Mouse (Mus musculus) CH12.LX (cell line): ENCODE data around the gene Txn1. TPM values are rescaled to one million over a fixed set of nuclear protein-coding genes. Genes with fewer than 3 reads are reported as not detected.
A peak's percentile ranks its signal among the peaks of the same experiment; 100 is the strongest.

Source experiments
- DNase-seq: peaks from one replicate; pipeline ENCODE4 v3.0.0-alpha.2; 2013; ENCODE audit errors: extremely low read depth
- H3K27ac ChIP-seq: 2 replicates; pipeline ENCODE4 v1.5.1; 2012; ENCODE audit warnings: low read depth, mild to moderate bottlenecking, control low read depth, moderate library complexity; ENCODE audit not compliant: insufficient read depth
- H3K27me3 ChIP-seq: replicated peaks from 2 replicates; pipeline ENCODE3; 2012; ENCODE audit warnings: inconsistent platforms
- H3K36me3 ChIP-seq, 2 experiments: replicated peaks in 1 of 2; 2 replicates each; pipeline versions ENCODE3 to v1.6.1; 2012; ENCODE audit warnings: inconsistent platforms in 1 of 2, low read length in 1 of 2, mild to moderate bottlenecking in 1 of 2, mixed read lengths in 1 of 2, moderate library complexity in 1 of 2; ENCODE audit not compliant: control insufficient read depth in 1 of 2, insufficient read depth in 1 of 2
- H3K4me1 ChIP-seq, 2 experiments: 2 replicates each; pipeline ENCODE4 v1.6.1; 2012; ENCODE audit warnings: inconsistent platforms in 1 of 2, moderate library complexity in 1 of 2; ENCODE audit not compliant: insufficient read depth in 2 of 2, control insufficient read depth in 1 of 2
- H3K4me2 ChIP-seq: 2 replicates; pipeline ENCODE4 v1.6.1; 2012; ENCODE audit warnings: low read depth, mild to moderate bottlenecking, control low read depth; ENCODE audit not compliant: poor library complexity, insufficient read depth, severe bottlenecking
- H3K4me3 ChIP-seq, 3 experiments: fragments of 150-350 bp in 1 of 3; sonication (generic) in 1 of 3; replicated peaks in 1 of 3; 2 replicates each; pipeline versions ENCODE3 to v1.5.1; 2011 to 2012; ENCODE audit warnings: low read depth in 2 of 3, low read length in 2 of 3, mild to moderate bottlenecking in 2 of 3, moderate library complexity in 2 of 3, control low read depth in 1 of 3, improper control_type of control experiment in 1 of 3, inconsistent platforms in 1 of 3, mixed read lengths in 1 of 3; ENCODE audit not compliant: poor library complexity in 1 of 3
- H3K79me2 ChIP-seq: replicated peaks from 2 replicates; pipeline ENCODE4 v1.6.1; 2012; ENCODE audit warnings: mild to moderate bottlenecking, moderate library complexity; ENCODE audit not compliant: control insufficient read depth, poor library complexity, insufficient read depth, severe bottlenecking; ENCODE audit errors: extremely low read depth
- H3K9ac ChIP-seq: 2 replicates; pipeline ENCODE4 v1.6.1; 2012; ENCODE audit warnings: low read depth, mild to moderate bottlenecking, control low read depth, moderate library complexity; ENCODE audit not compliant: insufficient read depth
- H3K9me3 ChIP-seq: replicated peaks from 2 replicates; pipeline ENCODE3; 2012; ENCODE audit warnings: low read length, inconsistent platforms, mixed read lengths
- CHD1 ChIP-seq: IDR thresholded peaks from 2 replicates; pipeline ENCODE4 v1.6.1; 2012; ENCODE audit warnings: low read depth, low read length, improper control_type of control experiment, inconsistent platforms
- CHD2 ChIP-seq: IDR thresholded peaks from 2 replicates; pipeline ENCODE4 v1.6.1; 2011; ENCODE audit warnings: low read length, improper control_type of control experiment
- ELF1 ChIP-seq: IDR thresholded peaks from 2 replicates; pipeline ENCODE4 v1.6.1; 2014; ENCODE audit warnings: low read depth, mild to moderate bottlenecking, inconsistent platforms, low read length, improper control_type of control experiment
- HCFC1 ChIP-seq: IDR thresholded peaks from 2 replicates; pipeline ENCODE4 v1.6.1; 2012; ENCODE audit warnings: low read depth, mild to moderate bottlenecking, inconsistent platforms, low read length, improper control_type of control experiment
- IRF4 ChIP-seq: IDR thresholded peaks from 2 replicates; pipeline ENCODE4 v1.6.1; 2014; ENCODE audit warnings: low read depth, mild to moderate bottlenecking, inconsistent platforms, low read length, improper control_type of control experiment
- JUN ChIP-seq: IDR thresholded peaks from 2 replicates; pipeline ENCODE4 v1.6.1; 2011; ENCODE audit warnings: low read depth, mild to moderate bottlenecking, low read length, improper control_type of control experiment, moderate library complexity; ENCODE audit not compliant: insufficient read depth
- KAT2A ChIP-seq: IDR thresholded peaks from 2 replicates; pipeline ENCODE4 v1.6.1; 2012; ENCODE audit warnings: low read length, improper control_type of control experiment, inconsistent platforms; ENCODE audit not compliant: insufficient replicate concordance
- MAX ChIP-seq: IDR thresholded peaks from 2 replicates; pipeline ENCODE4 v1.6.1; 2011; ENCODE audit warnings: low read length, improper control_type of control experiment
- MAZ ChIP-seq: IDR thresholded peaks from 2 replicates; pipeline ENCODE4 v1.6.1; 2012; ENCODE audit warnings: low read depth, mild to moderate bottlenecking, inconsistent platforms, low read length, improper control_type of control experiment, moderate library complexity
- MEF2A ChIP-seq: IDR thresholded peaks from 2 replicates; pipeline ENCODE4 v1.6.1; 2014; ENCODE audit warnings: low read depth, mild to moderate bottlenecking, inconsistent platforms, low read length, improper control_type of control experiment, borderline replicate concordance
- MXI1 ChIP-seq: IDR thresholded peaks from 2 replicates; pipeline ENCODE4 v1.6.1; 2011; ENCODE audit warnings: mild to moderate bottlenecking, low read depth, low read length, improper control_type of control experiment
- NELFE ChIP-seq: IDR thresholded peaks from 2 replicates; pipeline ENCODE4 v1.6.1; 2011; ENCODE audit warnings: low read depth, low read length, improper control_type of control experiment
- SIN3A ChIP-seq: IDR thresholded peaks from 2 replicates; pipeline ENCODE4 v1.6.1; 2012; ENCODE audit warnings: low read length, improper control_type of control experiment, inconsistent platforms
- TCF12 ChIP-seq: IDR thresholded peaks from 2 replicates; pipeline ENCODE4 v1.6.1; 2014; ENCODE audit warnings: low read depth, mild to moderate bottlenecking, inconsistent platforms, low read length, improper control_type of control experiment
- ZKSCAN1 ChIP-seq: IDR thresholded peaks from 2 replicates; pipeline ENCODE4 v1.6.1; 2012; ENCODE audit warnings: low read depth, inconsistent platforms, low read length, improper control_type of control experiment, borderline replicate concordance
- dilution Hi-C: fragments of 300-500 bp; cut with MboI; formaldehyde crosslinking; loops from 2 replicates; pipeline ENCODE4 v1.14.3; 2020; ENCODE audit warnings: low sequenced_read_pairs; ENCODE audit not compliant: extremely low pct_unique_long_range_greater_than_20kb, extremely low pct_ligation_motif_present
- in situ Hi-C: fragments of 300-500 bp; cut with MboI; formaldehyde crosslinking; loops from 3 replicates; pipeline ENCODE4 v1.14.3; 2019; ENCODE audit warnings: low sequenced_read_pairs, low pct_ligation_motif_present, low pct_unique_long_range_greater_than_20kb, mixed read lengths
- polyA plus RNA-seq: library from polyadenylated mRNA; unstranded; fragments of >175 nt; gene quantifications from 2 replicates; pipeline ENCODE4 v1.2.1, GENCODE M21; 2012; ENCODE audit warnings: low read depth; ENCODE audit not compliant: insufficient read length
- total RNA-seq, 2 experiments: library from RNA; depleted of rRNA; stranded (reverse); fragments of 300-350 nt in 1 of 2; fragments of >200 nt in 1 of 2; gene quantifications; 2 replicates each; pipeline ENCODE4 v1.2.3; 2012 to 2014

Gene Txn1
- total and polyA plus RNA-seq, 3 experiments: 438 to 809 (median 472) TPM

GRCm38 (mm10) chr4:57955544-57955958 is 660 bp downstream of the Txn1 start:
- no peak for TF ChIP-seq MAX
- peak; percentile 21 for TF ChIP-seq MAZ
- TF ChIP-seq CHD1: peak; percentile 80; the same call in 1 of the 2 replicates
- no peak for TF ChIP-seq KAT2A
- TF ChIP-seq MXI1: peak; percentile 75; the same call in 1 of the 2 replicates
- 0 out of 2 replicates have a peak, but pooled peaks have one; percentile 5 for TF ChIP-seq JUN
- TF ChIP-seq HCFC1: peak; percentile 39; the same call in 1 of the 2 replicates
- peak; percentile 73 for TF ChIP-seq IRF4
- peak; percentile 16; the same call in 1 of the 2 replicates for TF ChIP-seq TCF12
- 0 out of 2 replicates have a peak, but pooled peaks have one; percentile 24 for TF ChIP-seq NELFE
- no peak; the same call in 1 of the 2 replicates for TF ChIP-seq MEF2A
- peak; percentile 50 for TF ChIP-seq ELF1
- peak; percentile 59; the same call in 1 of the 2 replicates for TF ChIP-seq SIN3A
- TF ChIP-seq, all 38 proteins: peak for 10
- in situ Hi-C loops: loop anchor here (10.0 kb wide), 1 partner anchor 119 kb away; no protein-coding TSS in a partner anchor
- peaks cover 0 to 43% of the 10 kb centered on the region in 2 experiments; a peak in 2 of 4 replicates for H3K4me1 ChIP-seq

DNA sequence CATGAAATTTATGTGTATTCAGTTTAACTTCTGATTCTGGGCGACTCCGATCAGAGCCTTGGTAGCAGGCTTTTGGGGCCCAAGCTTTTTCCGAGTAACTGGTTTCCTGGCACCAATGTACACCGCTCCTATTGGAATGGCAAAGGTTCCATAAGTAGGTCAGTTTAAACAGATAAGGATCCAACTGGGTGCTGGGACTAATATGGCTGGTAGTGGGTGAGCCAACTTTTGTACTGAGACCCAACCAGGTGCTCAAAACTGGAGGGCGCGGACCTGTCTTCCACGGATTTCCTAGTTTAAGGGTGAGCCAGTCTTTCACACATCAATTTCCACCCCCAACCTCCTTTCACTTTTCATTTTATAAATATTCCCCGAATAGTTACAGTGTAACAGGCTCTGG is 1.2 kb downstream of the Txn1 start:
- H3K4me2 ChIP-seq: peak overlapping the region; percentile 87
- H3K36me3 ChIP-seq: peaks cover 19 to 33% of the 10 kb centered on the region in 2 experiments
- peak overlapping the region; percentile 66 for H3K9ac ChIP-seq
- peaks cover 10% of the 10 kb centered on the region for H3K9me3 ChIP-seq
- peaks cover 49% of the 10 kb centered on the region for H3K79me2 ChIP-seq
- H3K4me1 ChIP-seq: peaks cover 0 to 48% of the 10 kb centered on the region in 2 experiments; a peak in 2 of 4 replicates
- TF ChIP-seq CHD2 (no peak), ZKSCAN1 (no peak)
- peak overlapping the region; percentile 60 to 91 (median 80) for H3K4me3 ChIP-seq
- DNase-seq: no peak
- dilution Hi-C loops: no loop called here
- peak overlapping the region; percentile 20; the same call in 1 of the 2 replicates for H3K27ac ChIP-seq
- no peaks in the 10 kb centered on the region for H3K27me3 ChIP-seq
- in situ Hi-C loops: loop anchor here (10.0 kb wide), 1 partner anchor 120 kb away; no protein-coding TSS in a partner anchor

More at GRCm38 (mm10) chr4:57955544-57955958, 660 bp downstream of the Txn1 start:
- Histone ChIP-seq H3K36me3 (peaks cover 13 to 27% of the 10 kb centered on the region in 2 experiments), H3K27me3 (no peaks in the 10 kb centered on the region), H3K79me2 (peaks cover 47% of the 10 kb centered on the region), H3K4me3 (peak overlapping the region; percentile 60 to 91 (median 80)), H3K27ac (peak overlapping the region; percentile 87), H3K4me2 (peak overlapping the region; percentile 87; the same call in 1 of the 2 replicates), H3K9ac (peak overlapping the region; percentile 66), H3K9me3 (peaks cover 10% of the 10 kb centered on the region)
- peak; percentile 83 for DNase-seq
- dilution Hi-C loops: no loop called here
